Mouse (Mus musculus): ENCODE results near the gene Mfge8. TPM values are rescaled to one million over a fixed set of nuclear protein-coding genes. Genes with fewer than 3 reads are reported as not detected.

The Mfge8 gene
- polyA plus RNA-seq, 1 experiment from 2014 or later: 318 TPM

- Histone ChIP-seq H3K4me2 (replicated peaks; ENCODE audit: low read depth, low read length) (no peak overlapping the region), H3K9me3 (ENCODE audit: low read length) (no peaks in the 10 kb centered on the region), H3K4me1 (ENCODE audit: insufficient read depth, low read depth, low read length) (no peaks in the 10 kb centered on the region), H3K4me3 (ENCODE audit: low read depth, low read length) (no peak overlapping the region), H3K27me3 (replicated peaks; ENCODE audit: insufficient read depth, low read length) (no peaks in the 10 kb centered on the region), H3K27ac (ENCODE audit: low read length) (no peak overlapping the region), H3K9ac (replicated peaks; ENCODE audit: low read depth) (no peak overlapping the region), H3K36me3 (ENCODE audit: insufficient read depth, low read length) (no peaks in the 10 kb centered on the region)
- ATAC-seq (no peak), DNase-seq (ENCODE audit: low spot score) (no peak)
- WGBS: 70% methylated on average over 5 of the region's 5 CpGs
- no peak for TF ChIP-seq CTCF (IDR thresholded peaks at IDR 0.05)
- TF ChIP-seq EP300 (IDR thresholded peaks at IDR 0.05): no peak
These were observed 52.4 kb downstream of the Mfge8 start for GRCm38 (mm10) chr7:79096492-79096891.

- no peaks in the 10 kb centered on the region for H3K9me3 ChIP-seq (ENCODE audit: low read length)
- no peaks in the 10 kb centered on the region for H3K4me1 ChIP-seq (ENCODE audit: insufficient read depth, low read depth, low read length)
- H3K9ac ChIP-seq (replicated peaks; ENCODE audit: low read depth): no peak overlapping the region
- H3K4me2 ChIP-seq (replicated peaks; ENCODE audit: low read depth, low read length): no peak overlapping the region
- no peak for DNase-seq (ENCODE audit: low spot score)
- H3K27me3 ChIP-seq (replicated peaks; ENCODE audit: insufficient read depth, low read length): no peaks in the 10 kb centered on the region
- H3K36me3 ChIP-seq (ENCODE audit: insufficient read depth, low read length): no peaks in the 10 kb centered on the region
- no peak for ATAC-seq
- no peak overlapping the region for H3K4me3 ChIP-seq (ENCODE audit: low read depth, low read length)
- no peak overlapping the region for H3K27ac ChIP-seq (ENCODE audit: low read length)
- 70% methylated on average over 4 of the region's 4 CpGs for WGBS
- TF ChIP-seq CTCF (IDR thresholded peaks at IDR 0.05) (peak; percentile 55), EP300 (IDR thresholded peaks at IDR 0.05) (no peak)
These were observed 59.7 kb downstream of the Mfge8 start for GRCm38 (mm10) chr7:79089111-79089510.

Other genes starting within 250 kb of the Mfge8 start
- 31.0 and 38.5 TPM in 2 replicates for gene Isg20, start 235.6 kb downstream of the Mfge8 start, polyA plus RNA-seq (2015; fragmentation: Nextera tagmentation; extraction: Ambion mirVana)
- 0.12 TPM in 1 of 2 replicates, not detected in the other for gene Acan, start 95.6 kb downstream of the Mfge8 start, polyA plus RNA-seq (2015; fragmentation: Nextera tagmentation; extraction: Ambion mirVana)
- gene Hapln3, start 18.0 kb downstream of the Mfge8 start, polyA plus RNA-seq (2015; fragmentation: Nextera tagmentation; extraction: Ambion mirVana): 0.17 TPM in 1 of 2 replicates, not detected in the other
- 22.8 and 25.2 TPM in 2 replicates for gene Abhd2, start 124.1 kb upstream of the Mfge8 start, polyA plus RNA-seq (2015; fragmentation: Nextera tagmentation; extraction: Ambion mirVana)
- 0.21 and 0.33 TPM in 2 replicates for gene Rlbp1, start 238.0 kb upstream of the Mfge8 start, polyA plus RNA-seq (2015; fragmentation: Nextera tagmentation; extraction: Ambion mirVana)
- 0.50 and 0.82 TPM in 2 replicates for gene Fanci, start 242.9 kb upstream of the Mfge8 start, polyA plus RNA-seq (2015; fragmentation: Nextera tagmentation; extraction: Ambion mirVana)

Data from lung, postnatal 0 days (tissue).